8 mouse cellular contexts compared by ENCODE assay signal in the genomic region with DNA sequence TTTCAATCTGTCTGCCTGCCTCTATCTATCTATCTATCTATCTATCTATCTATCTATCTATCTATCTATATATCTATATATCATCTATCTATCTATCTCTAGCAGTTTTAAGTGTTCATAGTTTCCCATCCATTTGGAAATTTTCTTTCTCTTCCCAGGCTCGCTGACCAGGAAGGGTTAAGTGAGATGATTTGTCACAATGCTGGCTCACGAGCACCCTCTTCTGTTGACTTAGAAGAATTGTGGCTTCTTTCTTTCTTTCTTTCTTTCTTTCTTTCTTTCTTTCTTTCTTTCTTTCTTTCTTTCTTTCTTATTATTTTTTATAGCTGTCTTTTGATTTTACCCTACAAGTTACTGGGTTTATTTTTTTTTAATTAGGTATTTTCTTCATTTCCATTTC.
DNase-seq lines count a peak whose midpoint lies in the region; ATAC-seq and TF ChIP-seq lines count a peak whose summit lies in the region.
"Not testable (repeated sequence)": the region's sequence is repeated elsewhere in the genome, so short reads cannot be mapped to it uniquely, and the experiment has no call there.

No protein-coding gene starts in this region.

- TF ChIP-seq EP300 in lung, postnatal 0 days (IDR thresholded peaks at IDR 0.05): not testable (repeated sequence)

- WGBS in forebrain, embryonic 14.5 days: 2% methylated on average over 2 of the region's 2 CpGs
- WGBS in lung, postnatal 0 days: 2% methylated on average over 2 of the region's 2 CpGs
- 2% methylated on average over 2 of the region's 2 CpGs for WGBS in neural tube, embryonic 15.5 days

- not testable (repeated sequence) for H3K9ac ChIP-seq in forebrain, embryonic 14.5 days (ENCODE audit: low read length); lung, postnatal 0 days (replicated peaks; ENCODE audit: low read depth); neural tube, embryonic 15.5 days (replicated peaks)

- H3K27ac ChIP-seq in forebrain, embryonic 14.5 days (ENCODE audit: low read depth, low read length); lung, postnatal 0 days (ENCODE audit: low read length): not testable (repeated sequence)
- 0 out of 2 replicates have a peak overlapping the region, but pooled peaks have one; percentile 63 for H3K27ac ChIP-seq in neural tube, embryonic 15.5 days (replicated peaks)

- H3K4me1 ChIP-seq in forebrain, embryonic 14.5 days (ENCODE audit: control insufficient read depth, insufficient read depth, low read length); lung, postnatal 0 days (ENCODE audit: insufficient read depth, low read depth, low read length); neural tube, embryonic 15.5 days: not testable (repeated sequence)

- ATAC-seq in forebrain, embryonic 14.5 days; lung, postnatal 0 days; neural tube, embryonic 15.5 days (ENCODE audit: low FRiP score): not testable (repeated sequence)

- not testable (repeated sequence) for H3K36me3 ChIP-seq in forebrain, embryonic 14.5 days (ENCODE audit: control insufficient read depth, insufficient read depth, low read length); lung, postnatal 0 days (ENCODE audit: insufficient read depth, low read length); neural tube, embryonic 15.5 days

- TF ChIP-seq CTCF in lung, postnatal 0 days (IDR thresholded peaks at IDR 0.05): peak; percentile 72

- DNase-seq in 3T3-L1 (ENCODE audit: low read depth, low spot score) (peak; percentile 81), NIH3T3 (ENCODE audit: low read depth) (peak; percentile 86)
- DNase-seq in cerebellum, postnatal 10 days: peak; percentile 59 to 74
- DNase-seq in forebrain, embryonic 14.5 days (ENCODE audit: low spot score): peak; percentile 77
- peak; percentile 43 for DNase-seq in heart, postnatal 4 days
- DNase-seq in kidney, postnatal 4 days: peak; percentile 20 to 43
- DNase-seq in lung, postnatal 0 days (ENCODE audit: low spot score): peak; percentile 73

- not testable (repeated sequence) for H3K4me3 ChIP-seq in forebrain, embryonic 14.5 days (ENCODE audit: low read depth, low read length); neural tube, embryonic 15.5 days (replicated peaks)
- H3K4me3 ChIP-seq in lung, postnatal 0 days (ENCODE audit: low read depth, low read length): peak overlapping the region; percentile 26

- H3K27me3 ChIP-seq in forebrain, embryonic 14.5 days (replicated peaks; ENCODE audit: control insufficient read depth, insufficient read depth, low read length); lung, postnatal 0 days (replicated peaks; ENCODE audit: insufficient read depth, low read length); neural tube, embryonic 15.5 days (replicated peaks): not testable (repeated sequence)

- H3K4me2 ChIP-seq in forebrain, embryonic 14.5 days (ENCODE audit: low read length); neural tube, embryonic 15.5 days: not testable (repeated sequence)
- H3K4me2 ChIP-seq in lung, postnatal 0 days (replicated peaks; ENCODE audit: low read depth, low read length): peak overlapping the region; percentile 45

- H3K9me3 ChIP-seq in forebrain, embryonic 14.5 days (replicated peaks; ENCODE audit: control insufficient read depth, low read length); lung, postnatal 0 days (ENCODE audit: low read length); neural tube, embryonic 15.5 days (replicated peaks): not testable (repeated sequence)

Comparison
In these comparisons a context has a peak if more than half of its experiments do, and no peak if none do; other contexts are left out.
1. DNase-seq: peak in every context shown above with its lines; median percentile 86 in NIH3T3; 81 in 3T3-L1; 77 in forebrain, embryonic 14.5 days; 73 in lung, postnatal 0 days; 66 in cerebellum, postnatal 10 days; 43 in heart, postnatal 4 days; 32 in kidney, postnatal 4 days.